Comparison of ENCODE assay signal across 32 mouse cellular contexts in the genomic region with DNA sequence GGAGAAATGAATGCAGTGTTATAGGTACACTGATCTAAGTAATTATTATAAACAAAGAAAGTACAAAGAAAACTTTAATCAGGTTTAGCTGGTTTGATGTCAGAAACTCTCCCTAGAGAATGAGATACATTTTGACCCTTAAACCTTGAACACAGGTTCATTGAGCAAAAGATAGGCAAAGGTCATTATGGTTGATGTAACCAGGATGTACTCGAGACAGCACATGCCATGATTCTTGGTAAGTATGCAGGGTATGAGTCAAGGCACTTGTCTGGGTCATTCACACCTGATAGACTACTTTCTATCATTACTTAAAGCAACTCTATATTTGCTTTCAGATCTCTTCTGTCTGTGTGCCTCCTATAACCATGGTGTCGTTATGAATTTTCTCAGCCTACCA.
"Had no signal": no experiment of that assay in that cellular context is flagged by ENCODE, and none has a peak within 500 bp of the region (broad histone marks: within the 10 kb centered on the region; RNA-seq: fewer than 3 reads in every experiment).

No protein-coding gene starts in this region.

- ATAC-seq: liver, embryonic 12.5 days; liver, postnatal 0 days; lung, postnatal 0 days; midbrain, embryonic 13.5 days; midbrain, embryonic 15.5 days; midbrain, embryonic 16.5 days had no signal

- H3K27ac ChIP-seq: limb, embryonic 10.5 days; limb, embryonic 12.5 days; limb, embryonic 13.5 days; limb, embryonic 15.5 days; liver, embryonic 12.5 days; liver, embryonic 13.5 days; liver, embryonic 14.5 days; liver, embryonic 15.5 days; lung, embryonic 15.5 days; macrophage; midbrain, embryonic 10.5 days; midbrain, embryonic 12.5 days; midbrain, embryonic 13.5 days; midbrain, embryonic 15.5 days; neural tube, embryonic 12.5 days; neural tube, embryonic 13.5 days had no signal

- H3K4me2 ChIP-seq: limb, embryonic 12.5 days; limb, embryonic 13.5 days; limb, embryonic 15.5 days; liver, embryonic 11.5 days; liver, embryonic 12.5 days; liver, embryonic 13.5 days; liver, embryonic 15.5 days; lung, embryonic 14.5 days; lung, embryonic 15.5 days; midbrain, embryonic 11.5 days; midbrain, embryonic 12.5 days; midbrain, embryonic 13.5 days; midbrain, embryonic 15.5 days; neural tube, embryonic 12.5 days; neural tube, embryonic 13.5 days had no signal

- H3K36me3 ChIP-seq: limb, embryonic 10.5 days; limb, embryonic 12.5 days; limb, embryonic 13.5 days; limb, embryonic 15.5 days; liver, embryonic 12.5 days; liver, embryonic 13.5 days; liver, embryonic 15.5 days; lung, embryonic 15.5 days; midbrain, embryonic 10.5 days; midbrain, embryonic 12.5 days; midbrain, embryonic 13.5 days; midbrain, embryonic 15.5 days; neural tube, embryonic 12.5 days; neural tube, embryonic 13.5 days had no signal

- H3K4me3 ChIP-seq: limb, embryonic 10.5 days; limb, embryonic 12.5 days; limb, embryonic 13.5 days; limb, embryonic 15.5 days; liver, embryonic 12.5 days; liver, embryonic 13.5 days; liver, embryonic 15.5 days; lung, embryonic 15.5 days; megakaryocyte, embryonic 14.5 days; midbrain, embryonic 10.5 days; midbrain, embryonic 12.5 days; midbrain, embryonic 13.5 days; midbrain, embryonic 15.5 days; myocyte; neural tube, embryonic 12.5 days; neural tube, embryonic 13.5 days had no signal

- DNase-seq: left cerebral cortex, postnatal 4 days; liver, embryonic 13.5 days; liver, postnatal 0 days; lung, adult 18-20 months; lung, adult 2 months; lung, embryonic 14.5 days; lung, postnatal 10 days; lung, postnatal 14 days; lung, postnatal 36 days; lung, postnatal 4 days; midbrain, embryonic 14.5 days had no signal

- H3K9ac ChIP-seq: limb, embryonic 12.5 days; limb, embryonic 13.5 days; limb, embryonic 15.5 days; liver, embryonic 12.5 days; liver, embryonic 13.5 days; liver, embryonic 14.5 days; liver, embryonic 15.5 days; liver, postnatal 0 days; lung, embryonic 14.5 days; lung, embryonic 15.5 days; midbrain, embryonic 12.5 days; midbrain, embryonic 13.5 days; midbrain, embryonic 15.5 days; neural tube, embryonic 12.5 days; neural tube, embryonic 13.5 days had no signal

- H3K27me3 ChIP-seq: limb, embryonic 12.5 days; limb, embryonic 13.5 days; limb, embryonic 15.5 days; liver, embryonic 12.5 days; liver, embryonic 13.5 days; liver, embryonic 15.5 days; lung, embryonic 15.5 days; midbrain, embryonic 12.5 days; midbrain, embryonic 13.5 days; midbrain, embryonic 15.5 days; neural tube, embryonic 12.5 days; neural tube, embryonic 13.5 days had no signal

- H3K9me3 ChIP-seq: limb, embryonic 10.5 days; limb, embryonic 12.5 days; limb, embryonic 13.5 days; limb, embryonic 15.5 days; liver, embryonic 12.5 days; liver, embryonic 13.5 days; liver, embryonic 15.5 days; lung, embryonic 15.5 days; megakaryocyte, embryonic 14.5 days; midbrain, embryonic 10.5 days; midbrain, embryonic 12.5 days; midbrain, embryonic 13.5 days; midbrain, embryonic 15.5 days; neural tube, embryonic 12.5 days; neural tube, embryonic 13.5 days had no signal

- H3K4me1 ChIP-seq: limb, embryonic 10.5 days; limb, embryonic 12.5 days; limb, embryonic 13.5 days; limb, embryonic 15.5 days; liver, embryonic 12.5 days; liver, embryonic 13.5 days; liver, embryonic 15.5 days; lung, embryonic 15.5 days; megakaryocyte, embryonic 14.5 days; midbrain, embryonic 10.5 days; midbrain, embryonic 12.5 days; midbrain, embryonic 13.5 days; midbrain, embryonic 15.5 days; neural tube, embryonic 12.5 days; neural tube, embryonic 13.5 days had no signal
